Mouse (Mus musculus) left cerebral cortex, adult 9 months (tissue): ENCODE measurements around the gene Olfr1230.

Experiments used
- DNase-seq, 2 experiments: peaks; one replicate each; pipeline ENCODE4 v3.0.0; 2022; ENCODE audit warnings: low spot score in 2 of 2

The Olfr1230 gene

GRCm38 (mm10) chr2:89297168-89297567 lies at the start of gene Olfr1230:
TSS of gene Olfr1230 (minus strand) at chr2:89297268.
- DNase-seq, result no peak

GRCm38 (mm10) chr2:89342298-89342697 lies 45.2 kb upstream of the Olfr1230 start, which contains the start of gene Olfr1233:
TSS of gene Olfr1233 (minus strand) at chr2:89342398.
- no peak for DNase-seq

GRCm38 (mm10) chr2:89329575-89329974 lies 32.5 kb upstream of the Olfr1230 start, which contains the start of gene Olfr1232:
TSS of gene Olfr1232 (minus strand) at chr2:89329675.
- DNase-seq, result no peak

GRCm38 (mm10) chr2:89306974-89307373 lies 9.9 kb upstream of the Olfr1230 start, which contains the start of gene Olfr1231:
TSS of gene Olfr1231 (minus strand) at chr2:89307074.
- DNase-seq, result no peak

- no peak for DNase-seq
Observed at GRCm38 (mm10) chr2:89287914-89288313, 9.2 kb downstream of the Olfr1230 start, which contains the start of gene Olfr1229. TSS of gene Olfr1229 (minus strand) at chr2:89288014.

- no peak for DNase-seq
Observed at GRCm38 (mm10) chr2:89253962-89254361, 43.1 kb downstream of the Olfr1230 start, which contains the start of gene Olfr1228. TSS of gene Olfr1228 (minus strand) at chr2:89254062.
